Mouse (Mus musculus) lung, embryonic 15.5 days (tissue): ENCODE results near the gene Ccl1. TPM values are rescaled to one million over a fixed set of nuclear protein-coding genes. Genes with fewer than 3 reads are reported as not detected.

Source experiments
- ATAC-seq: fragments of 200-750 bp; cut with Nextera tagmentation; 2 replicates; pipeline ENCODE4 v1.8.0; 2017; ENCODE audit warnings: moderate number of reproducible peaks, borderline replicate concordance; ENCODE audit not compliant: low FRiP score, low TSS enrichment; ENCODE audit errors: extremely low read depth
- H3K27ac ChIP-seq: fragments of 300-500 bp; sonication (generic); 2 replicates; pipeline ENCODE4 v1.5.1; 2015; ENCODE audit warnings: moderate library complexity, mild to moderate bottlenecking, inconsistent platforms
- H3K27me3 ChIP-seq: fragments of 300-500 bp; sonication (generic); 2 replicates; pipeline ENCODE4 v1.6.1; 2015; ENCODE audit warnings: inconsistent platforms
- H3K36me3 ChIP-seq: fragments of 300-500 bp; sonication (generic); 2 replicates; pipeline ENCODE4 v1.6.1; 2015; ENCODE audit warnings: inconsistent platforms
- H3K4me1 ChIP-seq: fragments of 300-500 bp; sonication (generic); 2 replicates; pipeline ENCODE4 v1.6.1; 2015; ENCODE audit warnings: inconsistent platforms
- H3K4me2 ChIP-seq: fragments of 300-500 bp; sonication (generic); 2 replicates; pipeline ENCODE4 v1.6.1; 2015; ENCODE audit warnings: inconsistent platforms, mild to moderate bottlenecking, moderate library complexity
- H3K4me3 ChIP-seq: fragments of 300-500 bp; sonication (generic); 2 replicates; pipeline ENCODE4 v1.5.1; 2015; ENCODE audit warnings: mild to moderate bottlenecking, inconsistent platforms
- H3K9ac ChIP-seq: fragments of 300-500 bp; sonication (generic); 2 replicates; pipeline ENCODE4 v1.6.1; 2015; ENCODE audit warnings: inconsistent platforms
- H3K9me3 ChIP-seq: fragments of 300-500 bp; sonication (generic); 2 replicates; pipeline ENCODE4 v1.6.1; 2016; ENCODE audit warnings: inconsistent platforms
- WGBS: fragments of 180-500 bp; shearing (Covaris S2); methylation state at CpG from one replicate; pipeline ENCODE4 v1.1.7; 2015; 5-methylcytosine and 5-hydroxymethylcytosine counted together
- polyA plus RNA-seq: library from polyadenylated mRNA; unstranded; fragments of >200 nt; fragmentation: Nextera tagmentation; extraction: Ambion mirVana; gene quantifications from 2 replicates; pipeline ENCODE4 v1.2.1, GENCODE M21; 2015

Ccl1 gene
- polyA plus RNA-seq, 1 experiment from 2014 or later, result not detected

- 15% methylated on average over 4 of the region's 4 CpGs for WGBS
- Histone ChIP-seq H3K27ac (no peak overlapping the region), H3K4me3 (no peak overlapping the region), H3K36me3 (no peaks in the 10 kb centered on the region), H3K4me2 (no peak overlapping the region), H3K9ac (no peak overlapping the region), H3K9me3 (no peaks in the 10 kb centered on the region), H3K27me3 (no peaks in the 10 kb centered on the region), H3K4me1 (no peaks in the 10 kb centered on the region)
- no peak for ATAC-seq
Observed at GRCm38 (mm10) chr11:82253421-82253820, 52.1 kb downstream of the Ccl1 start.

- Histone ChIP-seq H3K4me3 (no peak overlapping the region), H3K4me1 (no peaks in the 10 kb centered on the region), H3K9me3 (no peaks in the 10 kb centered on the region)
Observed at GRCm38 (mm10) chr11:82251251-82251650, 54.2 kb downstream of the Ccl1 start.

GRCm38 (mm10) chr11:82249945-82250344, 55.5 kb downstream of the Ccl1 start:
- no peak overlapping the region for H3K4me3 ChIP-seq
- no peak for ATAC-seq
- no peaks in the 10 kb centered on the region for H3K36me3 ChIP-seq
- no peak overlapping the region for H3K27ac ChIP-seq
- no peaks in the 10 kb centered on the region for H3K9me3 ChIP-seq
- no peaks in the 10 kb centered on the region for H3K4me1 ChIP-seq
- no peak overlapping the region for H3K4me2 ChIP-seq
- 75% methylated on average over 6 of the region's 6 CpGs for WGBS
- H3K27me3 ChIP-seq, result no peaks in the 10 kb centered on the region
- no peak overlapping the region for H3K9ac ChIP-seq

More at GRCm38 (mm10) chr11:82251251-82251650, 54.2 kb downstream of the Ccl1 start:
- no peak for ATAC-seq
- H3K27me3 ChIP-seq, result no peaks in the 10 kb centered on the region
- WGBS, result 69% methylated on average over 6 of the region's 6 CpGs
- H3K9ac ChIP-seq, result no peak overlapping the region
- no peak overlapping the region for H3K27ac ChIP-seq
- no peak overlapping the region for H3K4me2 ChIP-seq
- no peaks in the 10 kb centered on the region for H3K36me3 ChIP-seq

GRCm38 (mm10) chr11:82237439-82237838, 68.1 kb downstream of the Ccl1 start:
- no peak for ATAC-seq
- WGBS, result 48% methylated on average over 5 of the region's 5 CpGs

GRCm38 (mm10) chr11:82235551-82236207, 69.8 kb downstream of the Ccl1 start:
- 33% methylated on average over 2 of the region's 2 CpGs for WGBS
- no peak overlapping the region for H3K4me3 ChIP-seq
- no peaks in the 10 kb centered on the region for H3K9me3 ChIP-seq
- no peak for ATAC-seq
- peaks cover 8% of the 10 kb centered on the region; the same call in 1 of the 2 replicates for H3K27me3 ChIP-seq
- no peaks in the 10 kb centered on the region for H3K4me1 ChIP-seq
- H3K4me2 ChIP-seq, result no peak overlapping the region
- H3K9ac ChIP-seq, result no peak overlapping the region
- no peaks in the 10 kb centered on the region for H3K36me3 ChIP-seq
- no peak overlapping the region for H3K27ac ChIP-seq

More at GRCm38 (mm10) chr11:82237439-82237838, 68.1 kb downstream of the Ccl1 start:
- Histone ChIP-seq H3K9ac (no peak overlapping the region), H3K4me2 (no peak overlapping the region), H3K27ac (no peak overlapping the region), H3K4me3 (no peak overlapping the region), H3K4me1 (no peaks in the 10 kb centered on the region), H3K36me3 (no peaks in the 10 kb centered on the region), H3K27me3 (peaks cover 8% of the 10 kb centered on the region; the same call in 1 of the 2 replicates), H3K9me3 (no peaks in the 10 kb centered on the region)

- Histone ChIP-seq H3K9me3 (no peaks in the 10 kb centered on the region), H3K27ac (no peak overlapping the region), H3K4me3 (no peak overlapping the region), H3K4me1 (no peaks in the 10 kb centered on the region), H3K9ac (no peak overlapping the region), H3K27me3 (peaks cover 8% of the 10 kb centered on the region; the same call in 1 of the 2 replicates), H3K36me3 (no peaks in the 10 kb centered on the region), H3K4me2 (no peak overlapping the region)
- ATAC-seq, result no peak
- WGBS, result 53% methylated on average over 6 of the region's 6 CpGs
Observed at GRCm38 (mm10) chr11:82233991-82234390, 71.5 kb downstream of the Ccl1 start.

- no peaks in the 10 kb centered on the region for H3K27me3 ChIP-seq
- no peaks in the 10 kb centered on the region for H3K9me3 ChIP-seq
- no peak overlapping the region for H3K27ac ChIP-seq
- no peak for ATAC-seq
- WGBS, result 80% methylated on average over 9 of the region's 9 CpGs
- no peak overlapping the region for H3K4me2 ChIP-seq
- no peak overlapping the region for H3K4me3 ChIP-seq
- H3K9ac ChIP-seq, result no peak overlapping the region
- H3K36me3 ChIP-seq, result no peaks in the 10 kb centered on the region
- H3K4me1 ChIP-seq, result no peaks in the 10 kb centered on the region
Observed at GRCm38 (mm10) chr11:82226976-82227375, 78.5 kb downstream of the Ccl1 start.

GRCm38 (mm10) chr11:82225936-82226335, 79.6 kb downstream of the Ccl1 start:
- no peak overlapping the region for H3K27ac ChIP-seq
- no peaks in the 10 kb centered on the region for H3K9me3 ChIP-seq
- no peak for ATAC-seq
- no peak overlapping the region for H3K4me3 ChIP-seq
- no peak overlapping the region for H3K4me2 ChIP-seq
- no peak overlapping the region for H3K9ac ChIP-seq
- no peaks in the 10 kb centered on the region for H3K36me3 ChIP-seq
- 62% methylated on average over 8 of the region's 8 CpGs for WGBS
- no peaks in the 10 kb centered on the region for H3K4me1 ChIP-seq
- no peaks in the 10 kb centered on the region for H3K27me3 ChIP-seq

GRCm38 (mm10) chr11:82216531-82216930, 89.0 kb downstream of the Ccl1 start:
- Histone ChIP-seq H3K9ac (no peak overlapping the region), H3K9me3 (no peaks in the 10 kb centered on the region), H3K27me3 (no peaks in the 10 kb centered on the region), H3K27ac (no peak overlapping the region), H3K4me2 (no peak overlapping the region), H3K4me3 (no peak overlapping the region), H3K36me3 (no peaks in the 10 kb centered on the region), H3K4me1 (no peaks in the 10 kb centered on the region)
- ATAC-seq, result no peak
- 27% methylated on average over 2 of the region's 2 CpGs for WGBS

- 49% methylated on average over 4 of the region's 4 CpGs for WGBS
- Histone ChIP-seq H3K36me3 (no peaks in the 10 kb centered on the region), H3K9me3 (no peaks in the 10 kb centered on the region), H3K9ac (no peak overlapping the region), H3K4me1 (no peaks in the 10 kb centered on the region), H3K27ac (no peak overlapping the region), H3K27me3 (no peaks in the 10 kb centered on the region), H3K4me2 (no peak overlapping the region), H3K4me3 (no peak overlapping the region)
- ATAC-seq, result no peak
Observed at GRCm38 (mm10) chr11:82214405-82214804, 91.1 kb downstream of the Ccl1 start.

- H3K9me3 ChIP-seq, result no peaks in the 10 kb centered on the region
- no peaks in the 10 kb centered on the region for H3K4me1 ChIP-seq
- H3K27me3 ChIP-seq, result no peaks in the 10 kb centered on the region
- no peak overlapping the region for H3K27ac ChIP-seq
- H3K4me3 ChIP-seq, result no peak overlapping the region
- 92% methylated on average over 2 of the region's 2 CpGs for WGBS
- no peak overlapping the region for H3K9ac ChIP-seq
- no peak for ATAC-seq
- H3K36me3 ChIP-seq, result no peaks in the 10 kb centered on the region
- no peak overlapping the region for H3K4me2 ChIP-seq
Observed at GRCm38 (mm10) chr11:82206960-82207488, 98.5 kb downstream of the Ccl1 start.

- Histone ChIP-seq H3K4me3 (no peak overlapping the region), H3K4me2 (no peak overlapping the region), H3K27ac (no peak overlapping the region), H3K9me3 (no peaks in the 10 kb centered on the region), H3K9ac (no peak overlapping the region), H3K27me3 (no peaks in the 10 kb centered on the region), H3K36me3 (no peaks in the 10 kb centered on the region), H3K4me1 (no peaks in the 10 kb centered on the region)
- no peak for ATAC-seq
- WGBS, result 81% methylated on average over 6 of the region's 6 CpGs
Observed at GRCm38 (mm10) chr11:82205221-82205620, 100.3 kb downstream of the Ccl1 start.
